Mouse (Mus musculus) brain, embryonic 14.5 days (tissue): ENCODE data around the gene Pot1b. TPM values are rescaled to one million over a fixed set of nuclear protein-coding genes. Genes with fewer than 3 reads are reported as not detected.

Experiments used
- DNase-seq: peaks from one replicate; pipeline ENCODE4 v3.0.0-alpha.2; 2011; ENCODE audit warnings: low read depth
- CTCF ChIP-seq: fragments of 200-500 bp; IDR thresholded peaks from 2 replicates; pipeline ENCODE4 v1.5.1; 2012; ENCODE audit warnings: inconsistent platforms, mild to moderate bottlenecking, moderate library complexity, borderline replicate concordance; ENCODE audit not compliant: insufficient read depth, insufficient read length; ENCODE audit errors: extremely low read depth
- POLR2A ChIP-seq: fragments of 200-500 bp; IDR thresholded peaks from 2 replicates; pipeline ENCODE4 v1.6.1; 2012; ENCODE audit warnings: mild to moderate bottlenecking, inconsistent platforms, borderline replicate concordance; ENCODE audit not compliant: poor library complexity, insufficient read depth, insufficient read length, severe bottlenecking; ENCODE audit errors: extremely low read depth
- polyA plus RNA-seq: library from polyadenylated mRNA; depleted of rRNA; stranded (reverse); fragments of >200 nt; gene quantifications from 2 replicates; pipeline ENCODE4 v1.2.3, GENCODE M21; 2012; rRNA removed

Gene Pot1b
- polyA plus RNA-seq, 1 experiment, result 15.4 TPM

- TF ChIP-seq POLR2A (no peak), CTCF (no peak)
- DNase-seq, result no peak
Observed at GRCm38 (mm10) chr17:55625092-55625491, 87.3 kb downstream of the Pot1b start, which contains the start of gene Vmn2r118. Gene Vmn2r118 (minus strand): TSS chr17:55625192.

Other genes starting within 250 kb of the Pot1b start
- gene Vmn2r118, start 87.4 kb downstream of the Pot1b start, polyA plus RNA-seq, result 0.03 TPM in 2 replicates
- gene Adgre4, start 37.4 kb upstream of the Pot1b start, polyA plus RNA-seq, result 0.03 and 0.10 TPM in 2 replicates
- gene Zfp119a, start 166.3 kb upstream of the Pot1b start, polyA plus RNA-seq, result 3.8 and 4.3 TPM in 2 replicates
- gene Zfp959, start 179.5 kb upstream of the Pot1b start, polyA plus RNA-seq, result 7.6 and 7.8 TPM in 2 replicates
- 2.6 and 3.4 TPM in 2 replicates for gene Zfp119b, start 236.9 kb upstream of the Pot1b start, polyA plus RNA-seq
- 3.7 and 3.8 TPM in 2 replicates for gene Ebi3, start 240.0 kb upstream of the Pot1b start, polyA plus RNA-seq
- 12.8 and 15.4 TPM in 2 replicates for gene Yju2, start 246.5 kb upstream of the Pot1b start, polyA plus RNA-seq